Mouse (Mus musculus) gastrocnemius, postnatal 4 days (tissue): ENCODE measurements around the gene Gm11020. TPM values are rescaled to one million over a fixed set of nuclear protein-coding genes. Genes with fewer than 3 reads are reported as not detected.
A peak's percentile ranks its signal among the peaks of the same experiment; 100 is the strongest.
"Not testable (repeated sequence)": the region's sequence is repeated elsewhere in the genome, so short reads cannot be mapped to it uniquely, and the experiment has no call there.

Source experiments
- DNase-seq, 2 experiments: peaks; one replicate each; pipeline ENCODE4 v3.0.0; 2021 to 2022; ENCODE audit warnings: low spot score in 2 of 2, mixed read lengths in 2 of 2
- long read RNA-seq, 2 experiments: library from polyadenylated mRNA; stranded (forward); transcript quantifications; one replicate each; pipeline ENCODE4 v2.0.0; 2021
- total RNA-seq, 2 experiments: library from RNA; stranded (reverse); gene quantifications; 2 replicates each; pipeline ENCODE4 v1.2.3; 2021

Gm11020 gene
- not detected for total RNA-seq
- long read RNA-seq, experiment 1: 0 reads
- long read RNA-seq, experiment 2: 0 reads

GRCm38 (mm10) chr8:104321267-104321666 is at the start of gene Gm11020:
Gm11020 (plus strand) TSS chr8:104321567.
- DNase-seq: not testable (repeated sequence)

GRCm38 (mm10) chr8:104293081-104293480 is 28.3 kb upstream of the Gm11020 start, which contains the start of gene Cmtm2a:
Cmtm2a (minus strand) TSS chr8:104293181.
- DNase-seq: not testable (repeated sequence)

- DNase-seq: no peak
These were observed 27.0 kb upstream of the Gm11020 start for GRCm38 (mm10) chr8:104294396-104294795.

- DNase-seq: not testable (repeated sequence)
These were observed 19.8 kb upstream of the Gm11020 start for GRCm38 (mm10) chr8:104301577-104301976.

- not testable (repeated sequence) for DNase-seq
These were observed 18.8 kb upstream of the Gm11020 start for GRCm38 (mm10) chr8:104302536-104302935.

GRCm38 (mm10) chr8:104304962-104305361 is 16.4 kb upstream of the Gm11020 start:
- DNase-seq: no peak

GRCm38 (mm10) chr8:104308341-104308740 is 13.0 kb upstream of the Gm11020 start:
- DNase-seq: not testable (repeated sequence)

- peak in 1 of 2 experiments; percentile 52 for DNase-seq
These were observed 11.8 kb upstream of the Gm11020 start, which contains the start of the genes Gm45711 and Cmtm1 for GRCm38 (mm10) chr8:104309441-104310155. Gm45711 (minus strand) TSS chr8:104310081. Cmtm1 (minus strand) TSS chr8:104310145.

- not testable (repeated sequence) for DNase-seq
These were observed 9.3 kb upstream of the Gm11020 start for GRCm38 (mm10) chr8:104312023-104312422.

- DNase-seq: no peak
These were observed 8.1 kb upstream of the Gm11020 start for GRCm38 (mm10) chr8:104313311-104313710.

- not testable (repeated sequence) for DNase-seq
These were observed 563 bp downstream of the Gm11020 start, which contains the start of gene Cmtm2b for GRCm38 (mm10) chr8:104321930-104322329. Cmtm2b (plus strand) TSS chr8:104322230.

GRCm38 (mm10) chr8:104332665-104333631 is 11.6 kb downstream of the Gm11020 start:
- DNase-seq: no peak

GRCm38 (mm10) chr8:104333786-104334185 is 12.4 kb downstream of the Gm11020 start:
- DNase-seq: no peak

- no peak for DNase-seq
These were observed 12.8 kb downstream of the Gm11020 start for GRCm38 (mm10) chr8:104334196-104334595.

GRCm38 (mm10) chr8:104336806-104337205 is 15.4 kb downstream of the Gm11020 start:
- no peak for DNase-seq

- DNase-seq: no peak
These were observed 16.5 kb downstream of the Gm11020 start for GRCm38 (mm10) chr8:104337890-104338289.

- peak in 1 of 2 experiments; percentile 42 for DNase-seq
These were observed 18.0 kb downstream of the Gm11020 start, which contains the start of gene Cmtm3 for GRCm38 (mm10) chr8:104339229-104339982. Cmtm3 (plus strand) TSS chr8:104339410.

- DNase-seq: no peak
These were observed 18.5 kb downstream of the Gm11020 start for GRCm38 (mm10) chr8:104339983-104340232.

- peak; percentile 74 to 85 for DNase-seq
These were observed 19.1 kb downstream of the Gm11020 start for GRCm38 (mm10) chr8:104340233-104341105.

- peak; percentile 58 to 83 for DNase-seq
These were observed 19.8 kb downstream of the Gm11020 start for GRCm38 (mm10) chr8:104341106-104341561.
